Mouse (Mus musculus): ENCODE data around the gene Atp8a2. TPM values are rescaled to one million over a fixed set of nuclear protein-coding genes. Genes with fewer than 3 reads are reported as not detected.
"Not testable (repeated sequence)": the region's sequence is repeated elsewhere in the genome, so short reads cannot be mapped to it uniquely, and the experiment has no call there.

The Atp8a2 gene
- polyA plus RNA-seq, 1 experiment from 2014 or later: 9.0 TPM

DNA sequence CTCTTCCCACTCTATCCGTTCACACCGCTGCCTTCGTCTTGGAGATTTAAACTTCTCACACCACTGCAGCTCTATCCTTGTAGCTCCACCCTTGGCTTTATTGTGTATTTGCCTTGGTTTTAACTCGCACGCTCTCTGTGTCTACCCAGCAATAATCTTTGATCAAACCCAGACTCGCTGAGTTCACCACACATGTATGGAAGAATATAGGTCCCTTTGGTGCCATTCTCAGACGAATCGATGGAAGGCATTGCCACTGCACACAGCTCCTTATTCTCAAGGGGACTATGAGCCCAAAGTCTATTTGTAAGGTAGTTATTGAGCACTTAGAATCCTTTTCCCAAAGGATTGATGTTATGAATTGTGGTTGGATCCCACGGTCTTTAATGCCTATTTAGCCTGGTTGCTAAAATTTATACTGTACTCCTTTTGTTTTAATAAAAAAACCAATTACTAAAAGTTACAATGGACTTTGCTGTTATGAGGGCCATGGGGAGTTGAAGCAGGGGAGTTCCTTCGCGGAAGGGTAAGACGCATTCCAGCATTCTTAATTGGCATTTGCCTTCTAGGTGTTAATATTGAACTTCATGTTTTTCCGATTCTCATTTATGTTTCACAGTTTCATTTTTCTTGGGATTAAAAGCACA is 265.4 kb downstream of the Atp8a2 start:
- WGBS: 94% methylated on average over 13 of the region's 13 CpGs
- H3K4me1 ChIP-seq (ENCODE audit: control insufficient read depth, insufficient read depth, low read length): no peaks in the 10 kb centered on the region
- ATAC-seq (ENCODE audit: insufficient read depth, low FRiP score, low TSS enrichment) (no peak), DNase-seq (ENCODE audit: low spot score) (no peak)
- H3K4me2 ChIP-seq (ENCODE audit: low read depth): no peak overlapping the region
- H3K27me3 ChIP-seq (ENCODE audit: control insufficient read depth, insufficient read depth, low read length): no peaks in the 10 kb centered on the region
- no peaks in the 10 kb centered on the region for H3K9me3 ChIP-seq (ENCODE audit: control insufficient read depth, low read length)
- no peaks in the 10 kb centered on the region for H3K36me3 ChIP-seq (ENCODE audit: control insufficient read depth, insufficient read depth, low read length)
- H3K4me3 ChIP-seq (ENCODE audit: low read depth, low read length): no peak overlapping the region
- H3K27ac ChIP-seq (ENCODE audit: low read depth, low read length): no peak overlapping the region
- no peak overlapping the region for H3K9ac ChIP-seq (ENCODE audit: low read length)

DNA sequence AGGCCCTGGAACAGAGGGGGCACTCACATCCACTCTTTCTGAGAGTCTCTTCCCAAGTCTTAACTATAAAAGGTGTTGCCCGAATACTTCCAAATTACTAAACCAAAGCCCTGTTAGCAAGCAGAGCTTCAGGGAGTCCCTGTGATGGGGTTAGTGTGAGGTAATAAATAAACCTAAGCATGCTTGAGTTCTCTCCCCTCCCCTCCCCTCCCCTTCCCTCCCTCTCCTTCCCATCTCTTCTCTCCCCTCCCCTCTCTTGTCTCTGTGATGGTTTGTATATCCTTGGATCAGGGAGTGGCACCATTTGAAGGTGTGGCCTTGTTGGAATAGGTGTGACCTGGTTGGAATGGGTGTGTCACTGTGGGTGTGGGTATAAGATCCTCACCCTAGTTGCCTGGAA is 267.8 kb downstream of the Atp8a2 start:
- WGBS: 82% methylated on average over 1 of the region's 1 CpGs
- not testable (repeated sequence) for H3K27ac ChIP-seq (ENCODE audit: low read depth, low read length); H3K4me3 ChIP-seq (ENCODE audit: low read depth, low read length); H3K9ac ChIP-seq (ENCODE audit: low read length); H3K4me2 ChIP-seq (ENCODE audit: low read depth); H3K9me3 ChIP-seq (ENCODE audit: control insufficient read depth, low read length); H3K36me3 ChIP-seq (ENCODE audit: control insufficient read depth, insufficient read depth, low read length); H3K4me1 ChIP-seq (ENCODE audit: control insufficient read depth, insufficient read depth, low read length); ATAC-seq (ENCODE audit: insufficient read depth, low FRiP score, low TSS enrichment); DNase-seq (ENCODE audit: low spot score); H3K27me3 ChIP-seq (ENCODE audit: control insufficient read depth, insufficient read depth, low read length)

DNA sequence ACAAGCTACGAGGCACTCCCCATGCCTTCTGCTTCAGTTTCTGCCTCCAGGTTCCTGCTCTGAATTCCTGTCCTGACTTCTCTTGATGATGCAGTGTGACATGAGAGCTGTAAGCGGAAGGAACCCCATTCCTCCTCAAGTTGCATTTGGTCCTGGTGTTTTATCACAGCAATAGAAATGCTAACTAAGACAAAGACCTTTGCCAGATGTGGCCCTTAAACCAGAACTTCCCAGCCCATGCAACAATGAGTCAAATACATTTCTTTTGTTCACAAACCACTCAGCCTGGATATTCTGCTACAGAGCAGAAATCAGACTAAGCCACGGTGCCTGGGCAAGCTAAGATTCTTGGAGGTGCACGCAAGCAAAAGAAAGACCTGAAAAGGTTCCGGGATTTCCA is 268.2 kb downstream of the Atp8a2 start:
- WGBS: 74% methylated on average over 5 of the region's 5 CpGs
- Histone ChIP-seq H3K9me3 (ENCODE audit: control insufficient read depth, low read length) (no peaks in the 10 kb centered on the region), H3K27ac (ENCODE audit: low read depth, low read length) (no peak overlapping the region), H3K27me3 (ENCODE audit: control insufficient read depth, insufficient read depth, low read length) (no peaks in the 10 kb centered on the region), H3K4me1 (ENCODE audit: control insufficient read depth, insufficient read depth, low read length) (no peaks in the 10 kb centered on the region), H3K9ac (ENCODE audit: low read length) (no peak overlapping the region), H3K4me2 (ENCODE audit: low read depth) (no peak overlapping the region), H3K36me3 (ENCODE audit: control insufficient read depth, insufficient read depth, low read length) (no peaks in the 10 kb centered on the region), H3K4me3 (ENCODE audit: low read depth, low read length) (no peak overlapping the region)
- ATAC-seq (ENCODE audit: insufficient read depth, low FRiP score, low TSS enrichment) (no peak), DNase-seq (ENCODE audit: low spot score) (no peak)

DNA sequence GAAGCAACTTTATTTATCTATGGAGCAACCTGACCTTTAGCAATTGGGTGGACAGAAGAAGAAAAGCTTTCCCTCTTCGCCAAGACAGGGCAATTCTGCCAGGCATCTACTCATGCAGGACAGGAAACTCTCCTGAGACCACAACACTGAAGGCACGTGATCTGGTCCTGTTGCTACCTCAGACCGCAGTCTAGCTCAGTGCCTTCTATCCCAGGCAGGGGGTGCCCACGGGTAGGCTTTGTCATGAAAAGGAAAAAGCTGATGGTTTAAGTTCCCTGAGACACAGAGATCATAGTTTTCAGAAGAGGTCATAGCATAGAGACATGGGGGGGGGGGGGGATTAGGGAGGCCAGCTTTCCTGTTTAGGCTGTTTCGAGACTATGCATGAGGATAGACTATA is 269.2 kb downstream of the Atp8a2 start:
- H3K36me3 ChIP-seq (ENCODE audit: control insufficient read depth, insufficient read depth, low read length): no peaks in the 10 kb centered on the region
- H3K27ac ChIP-seq (ENCODE audit: low read depth, low read length): no peak overlapping the region
- H3K9me3 ChIP-seq (ENCODE audit: control insufficient read depth, low read length): no peaks in the 10 kb centered on the region
- no peak overlapping the region for H3K9ac ChIP-seq (ENCODE audit: low read length)
- WGBS: 69% methylated on average over 5 of the region's 5 CpGs
- no peaks in the 10 kb centered on the region for H3K27me3 ChIP-seq (ENCODE audit: control insufficient read depth, insufficient read depth, low read length)
- DNase-seq (ENCODE audit: low spot score): no peak
- no peaks in the 10 kb centered on the region for H3K4me1 ChIP-seq (ENCODE audit: control insufficient read depth, insufficient read depth, low read length)
- H3K4me2 ChIP-seq (ENCODE audit: low read depth): no peak overlapping the region
- no peak overlapping the region for H3K4me3 ChIP-seq (ENCODE audit: low read depth, low read length)
- no peak for ATAC-seq (ENCODE audit: insufficient read depth, low FRiP score, low TSS enrichment)

DNA sequence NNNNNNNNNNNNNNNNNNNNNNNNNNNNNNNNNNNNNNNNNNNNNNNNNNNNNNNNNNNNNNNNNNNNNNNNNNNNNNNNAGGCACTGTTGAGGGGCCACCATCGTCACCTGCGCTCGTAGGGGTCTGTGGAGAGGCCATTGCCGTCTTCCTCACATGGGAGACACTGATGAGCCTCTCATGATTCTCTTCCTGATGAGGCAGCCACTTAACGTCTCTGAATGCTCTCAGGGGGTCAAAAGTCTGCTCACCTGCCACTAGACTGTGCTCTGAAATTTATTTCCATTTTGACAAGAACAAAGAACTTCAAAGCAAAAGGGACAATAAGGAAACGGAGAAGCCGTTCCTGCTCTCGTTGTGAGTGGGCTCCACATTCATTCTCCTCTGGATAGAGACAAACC is 277.1 kb downstream of the Atp8a2 start:
- ATAC-seq (ENCODE audit: insufficient read depth, low FRiP score, low TSS enrichment) (no peak), DNase-seq (ENCODE audit: low spot score) (no peak)
- Histone ChIP-seq H3K36me3 (ENCODE audit: control insufficient read depth, insufficient read depth, low read length) (no peaks in the 10 kb centered on the region), H3K4me1 (ENCODE audit: control insufficient read depth, insufficient read depth, low read length) (no peaks in the 10 kb centered on the region), H3K9me3 (ENCODE audit: control insufficient read depth, low read length) (no peaks in the 10 kb centered on the region), H3K27ac (ENCODE audit: low read depth, low read length) (no peak overlapping the region), H3K4me3 (ENCODE audit: low read depth, low read length) (no peak overlapping the region), H3K27me3 (ENCODE audit: control insufficient read depth, insufficient read depth, low read length) (no peaks in the 10 kb centered on the region), H3K4me2 (ENCODE audit: low read depth) (no peak overlapping the region), H3K9ac (ENCODE audit: low read length) (no peak overlapping the region)
- 51% methylated on average over 8 of the region's 8 CpGs for WGBS

DNA sequence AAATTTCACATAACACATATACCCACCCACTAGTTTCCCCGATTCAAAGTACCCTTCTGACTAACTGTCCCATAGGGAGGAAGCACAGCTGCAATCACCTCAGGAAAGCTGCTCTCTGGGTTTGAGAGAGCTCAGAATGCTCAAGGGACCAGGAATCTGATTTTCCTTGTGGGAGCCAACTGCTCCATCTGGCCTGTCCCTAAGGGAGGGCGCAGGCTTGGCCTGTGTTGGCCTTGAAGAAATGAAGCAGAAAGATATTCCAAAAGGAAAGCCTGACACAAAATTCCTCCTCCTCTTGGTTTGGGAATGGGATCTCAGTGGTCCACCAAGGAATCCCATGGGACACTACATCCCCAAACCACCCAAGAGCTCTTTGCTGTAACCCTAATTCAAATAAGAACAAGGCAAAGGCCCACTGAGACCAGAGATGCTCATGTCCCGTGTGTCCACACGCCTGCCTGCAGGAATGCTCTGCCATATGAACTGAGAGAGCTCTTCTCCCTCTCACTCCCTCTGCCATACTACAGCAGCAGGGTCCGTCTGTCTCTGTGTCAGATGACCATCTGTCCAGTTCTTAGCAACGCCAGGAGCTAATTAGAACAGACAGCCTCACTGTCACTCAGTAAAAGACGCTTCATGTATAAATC is 293.4 kb downstream of the Atp8a2 start:
- 80% methylated on average over 7 of the region's 7 CpGs for WGBS
- H3K36me3 ChIP-seq (ENCODE audit: control insufficient read depth, insufficient read depth, low read length): no peaks in the 10 kb centered on the region
- no peak overlapping the region for H3K4me2 ChIP-seq (ENCODE audit: low read depth)
- no peaks in the 10 kb centered on the region for H3K9me3 ChIP-seq (ENCODE audit: control insufficient read depth, low read length)
- DNase-seq (ENCODE audit: low spot score) (no peak), ATAC-seq (ENCODE audit: insufficient read depth, low FRiP score, low TSS enrichment) (no peak)
- H3K4me1 ChIP-seq (ENCODE audit: control insufficient read depth, insufficient read depth, low read length): no peaks in the 10 kb centered on the region
- H3K27me3 ChIP-seq (ENCODE audit: control insufficient read depth, insufficient read depth, low read length): no peaks in the 10 kb centered on the region
- H3K4me3 ChIP-seq (ENCODE audit: low read depth, low read length): no peak overlapping the region
- H3K27ac ChIP-seq (ENCODE audit: low read depth, low read length): no peak overlapping the region
- H3K9ac ChIP-seq (ENCODE audit: low read length): no peak overlapping the region

DNA sequence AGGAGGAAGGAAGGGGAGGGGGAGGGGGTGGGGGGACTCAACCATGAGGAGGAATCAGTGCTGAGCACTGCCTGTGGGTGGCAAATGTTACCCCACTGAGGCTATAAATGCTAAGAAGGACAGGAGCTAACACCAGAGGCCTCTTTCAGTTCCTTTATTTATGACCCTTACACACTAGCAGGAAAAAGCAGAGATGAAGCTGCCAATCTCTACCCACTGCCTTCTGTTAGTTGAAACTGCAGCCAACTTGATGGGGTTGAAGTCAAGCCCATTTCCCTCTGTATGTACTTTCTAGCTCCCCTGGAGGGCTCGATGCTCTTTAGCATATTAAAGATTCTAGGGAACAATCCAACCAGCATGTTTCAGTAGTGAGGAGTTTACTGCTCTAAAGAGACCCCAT is 303.0 kb downstream of the Atp8a2 start:
- Histone ChIP-seq H3K4me2 (ENCODE audit: low read depth) (no peak overlapping the region), H3K4me3 (ENCODE audit: low read depth, low read length) (no peak overlapping the region), H3K27me3 (ENCODE audit: control insufficient read depth, insufficient read depth, low read length) (no peaks in the 10 kb centered on the region), H3K9me3 (ENCODE audit: control insufficient read depth, low read length) (no peaks in the 10 kb centered on the region), H3K4me1 (ENCODE audit: control insufficient read depth, insufficient read depth, low read length) (no peaks in the 10 kb centered on the region), H3K9ac (ENCODE audit: low read length) (no peak overlapping the region), H3K36me3 (ENCODE audit: control insufficient read depth, insufficient read depth, low read length) (no peaks in the 10 kb centered on the region), H3K27ac (ENCODE audit: low read depth, low read length) (no peak overlapping the region)
- ATAC-seq (ENCODE audit: insufficient read depth, low FRiP score, low TSS enrichment) (no peak), DNase-seq (ENCODE audit: low spot score) (no peak)
- 65% methylated on average over 1 of the region's 1 CpGs for WGBS

DNA sequence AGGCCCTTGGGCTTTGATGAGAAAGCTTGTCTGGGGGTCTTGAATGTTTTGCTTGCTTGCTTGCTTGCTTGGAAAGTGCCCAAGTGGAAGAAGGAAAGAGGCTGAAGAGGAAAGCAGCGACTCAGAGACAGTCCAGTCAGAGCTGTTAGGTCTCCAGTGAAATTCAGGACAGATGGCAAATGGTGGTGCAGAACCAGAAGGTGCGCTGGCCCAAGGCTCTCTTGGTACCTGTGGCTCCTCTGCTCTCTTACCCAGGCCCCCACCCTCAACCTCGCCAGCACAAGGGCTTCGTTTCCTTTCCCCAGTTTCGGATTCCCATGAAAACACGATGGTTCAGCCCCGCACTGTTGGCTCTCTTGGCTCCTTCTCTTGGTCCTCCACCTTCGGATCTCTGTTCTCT is 304.9 kb downstream of the Atp8a2 start:
- WGBS: 94% methylated on average over 8 of the region's 8 CpGs
- H3K27me3 ChIP-seq (ENCODE audit: control insufficient read depth, insufficient read depth, low read length): no peaks in the 10 kb centered on the region
- H3K36me3 ChIP-seq (ENCODE audit: control insufficient read depth, insufficient read depth, low read length): no peaks in the 10 kb centered on the region
- no peaks in the 10 kb centered on the region for H3K9me3 ChIP-seq (ENCODE audit: control insufficient read depth, low read length)
- ATAC-seq (ENCODE audit: insufficient read depth, low FRiP score, low TSS enrichment) (no peak), DNase-seq (ENCODE audit: low spot score) (no peak)
- H3K4me1 ChIP-seq (ENCODE audit: control insufficient read depth, insufficient read depth, low read length): no peaks in the 10 kb centered on the region
- no peak overlapping the region for H3K27ac ChIP-seq (ENCODE audit: low read depth, low read length)
- H3K9ac ChIP-seq (ENCODE audit: low read length): no peak overlapping the region
- H3K4me2 ChIP-seq (ENCODE audit: low read depth): no peak overlapping the region
- no peak overlapping the region for H3K4me3 ChIP-seq (ENCODE audit: low read depth, low read length)

DNA sequence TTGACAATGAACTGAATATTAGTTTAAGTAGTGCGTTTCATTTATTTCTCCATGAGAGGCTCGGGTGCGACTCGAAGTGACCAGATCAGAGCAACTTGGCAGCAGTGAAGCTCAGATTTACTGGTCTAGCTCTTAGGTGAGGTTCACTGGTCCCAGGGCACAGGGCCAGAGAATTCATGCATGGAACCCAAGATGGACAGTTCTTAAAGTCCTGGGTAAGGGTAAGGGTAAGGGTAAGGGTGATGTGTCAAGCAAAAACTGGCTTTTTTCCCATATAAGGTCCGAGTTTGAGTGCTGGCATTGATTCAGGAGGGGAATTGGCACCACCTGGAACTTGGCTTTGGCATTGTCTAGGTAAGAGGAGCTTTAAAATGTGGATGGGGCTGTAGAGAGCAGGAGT is 305.5 kb downstream of the Atp8a2 start:
- no peaks in the 10 kb centered on the region for H3K4me1 ChIP-seq (ENCODE audit: control insufficient read depth, insufficient read depth, low read length)
- H3K27me3 ChIP-seq (ENCODE audit: control insufficient read depth, insufficient read depth, low read length): no peaks in the 10 kb centered on the region
- no peak for ATAC-seq (ENCODE audit: insufficient read depth, low FRiP score, low TSS enrichment)
- DNase-seq (ENCODE audit: low spot score): no peak
- H3K9ac ChIP-seq (ENCODE audit: low read length): no peak overlapping the region
- no peak overlapping the region for H3K4me3 ChIP-seq (ENCODE audit: low read depth, low read length)
- H3K36me3 ChIP-seq (ENCODE audit: control insufficient read depth, insufficient read depth, low read length): no peaks in the 10 kb centered on the region
- H3K9me3 ChIP-seq (ENCODE audit: control insufficient read depth, low read length): no peaks in the 10 kb centered on the region
- WGBS: 90% methylated on average over 5 of the region's 5 CpGs
- no peak overlapping the region for H3K4me2 ChIP-seq (ENCODE audit: low read depth)
- no peak overlapping the region for H3K27ac ChIP-seq (ENCODE audit: low read depth, low read length)
